ENCODE assay signal across 24 mouse cellular contexts in the genomic region with DNA sequence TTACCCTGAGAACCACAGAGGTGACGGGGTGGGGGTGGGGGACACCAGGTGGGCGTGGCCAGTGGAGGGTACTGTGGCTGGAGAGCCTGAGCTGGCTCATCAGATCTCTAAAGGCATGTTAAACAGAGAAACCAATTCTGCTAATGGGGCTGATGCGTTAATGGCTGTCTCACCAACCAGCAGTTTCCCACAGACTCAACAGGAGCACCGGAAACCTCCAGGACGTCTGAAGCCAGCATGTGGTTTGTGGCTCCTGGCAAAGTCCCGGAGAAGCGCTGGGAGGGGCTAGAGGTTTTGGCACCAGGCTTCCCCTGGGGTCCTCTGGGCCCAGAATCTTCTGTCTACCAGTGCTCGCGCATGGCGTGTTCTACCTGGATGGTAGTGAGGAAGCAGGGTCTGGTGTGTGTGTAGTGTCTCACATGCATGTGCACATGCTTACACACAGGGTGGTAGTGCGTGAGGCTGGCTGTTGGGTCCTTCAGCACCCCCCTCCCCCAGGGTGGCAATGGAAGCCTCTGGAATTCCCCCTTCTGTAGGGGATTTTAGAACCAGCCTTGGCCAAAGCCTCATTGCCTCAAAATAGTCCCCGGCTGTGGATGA. TPM values are rescaled to one million over a fixed set of nuclear protein-coding genes. Genes with fewer than 3 reads are reported as not detected.
DNase-seq lines count a peak whose midpoint lies in the region; ATAC-seq and TF ChIP-seq lines count a peak whose summit lies in the region.
"Had no signal": no experiment of that assay in that cellular context is flagged by ENCODE, and none has a peak within 500 bp of the region (broad histone marks: within the 10 kb centered on the region; RNA-seq: fewer than 3 reads in every experiment).

No protein-coding gene starts in this region.

- H3K36me3 ChIP-seq in intestine, postnatal 0 days (ENCODE audit: control insufficient read depth, insufficient read depth) = no peaks in the 10 kb centered on the region
- no peaks in the 10 kb centered on the region for H3K36me3 ChIP-seq in intestine, embryonic 16.5 days (ENCODE audit: control insufficient read depth, insufficient read depth, low read length)
- H3K36me3 ChIP-seq in CH12.LX (replicated peaks in 1 of 2; ENCODE audit: control insufficient read depth in 1 of 2, insufficient read depth in 1 of 2, low read length in 1 of 2) = peaks cover 0 to 6% of the 10 kb centered on the region in 2 experiments
- H3K36me3 ChIP-seq in limb, embryonic 14.5 days (ENCODE audit: control insufficient read depth, insufficient read depth, low read length) = no peaks in the 10 kb centered on the region
- no peaks in the 10 kb centered on the region for H3K36me3 ChIP-seq in liver, postnatal 0 days (replicated peaks; ENCODE audit: insufficient read depth, low read length)
- no peaks in the 10 kb centered on the region for H3K36me3 ChIP-seq in forebrain, embryonic 11.5 days (ENCODE audit: control insufficient read depth, insufficient read depth, low read length)
- H3K36me3 ChIP-seq: heart, embryonic 15.5 days had no signal

- 0 out of 2 replicates have a peak, but pooled peaks cover 3% of the 10 kb centered on the region for H3K79me2 ChIP-seq in CH12.LX (replicated peaks; ENCODE audit: control insufficient read depth, extremely low read depth, insufficient read depth, poor library complexity, severe bottlenecking)

- peak; percentile 83 for TF ChIP-seq EP300 in CH12.LX (IDR thresholded peaks at IDR 0.05; ENCODE audit: low read length)
- no peak for TF ChIP-seq EP300 in liver, postnatal 0 days (IDR thresholded peaks at IDR 0.05; ENCODE audit: low read depth)

- TF ChIP-seq RAD21 in CH12.LX (IDR thresholded peaks at IDR 0.05; ENCODE audit: low read depth, low read length) = no peak; the same call in none of the 2 replicates

- 0 out of 2 replicates have a peak, but pooled peaks have one; percentile 25 for ATAC-seq in intestine, postnatal 0 days
- no peak for ATAC-seq in intestine, embryonic 16.5 days
- ATAC-seq in common myeloid progenitor, adult 5-6 weeks (replicated peaks; ENCODE audit: low read depth, poor library complexity, severe bottlenecking) = peak; percentile 42
- ATAC-seq in limb, embryonic 14.5 days (ENCODE audit: low FRiP score, low read depth) = no peak
- ATAC-seq in liver, postnatal 0 days = no peak
- ATAC-seq in forebrain, embryonic 11.5 days (replicated peaks; ENCODE audit: low FRiP score) = no peak
- ATAC-seq: forebrain, embryonic 13.5 days; inflammation-experienced regulatory T-cells, adult 6 months had no signal

- 64% methylated on average over 12 of the region's 12 CpGs for WGBS in intestine, postnatal 0 days
- 59% methylated on average over 12 of the region's 12 CpGs for WGBS in intestine, embryonic 16.5 days
- 43% methylated on average over 12 of the region's 12 CpGs for WGBS in limb, embryonic 14.5 days
- 54% methylated on average over 12 of the region's 12 CpGs for WGBS in liver, postnatal 0 days (ENCODE audit: insufficient replicate concordance)
- 71% methylated on average over 12 of the region's 12 CpGs for WGBS in forebrain, embryonic 11.5 days

- H3K9ac ChIP-seq in intestine, postnatal 0 days (ENCODE audit: low read depth, low read length) = no peak overlapping the region
- H3K9ac ChIP-seq in intestine, embryonic 16.5 days (ENCODE audit: low read depth, low read length) = no peak overlapping the region
- H3K9ac ChIP-seq in CH12.LX (ENCODE audit: insufficient read depth, low read depth) = peak overlapping the region; percentile 78
- H3K9ac ChIP-seq in limb, embryonic 14.5 days (ENCODE audit: low read depth, low read length, severe bottlenecking) = 0 out of 2 replicates have a peak overlapping the region, but pooled peaks have one; percentile 16
- H3K9ac ChIP-seq in liver, postnatal 0 days (replicated peaks) = no peak overlapping the region
- no peak overlapping the region for H3K9ac ChIP-seq in forebrain, embryonic 11.5 days (ENCODE audit: low read length)
- H3K9ac ChIP-seq: forebrain, embryonic 13.5 days; heart, embryonic 15.5 days had no signal

- no peak for TF ChIP-seq CTCF in intestine, postnatal 0 days (IDR thresholded peaks at IDR 0.05; ENCODE audit: low read depth)
- no peak for TF ChIP-seq CTCF in CH12.LX (conservative IDR thresholded peaks at IDR 0.05 in 1 of 2, IDR thresholded peaks at IDR 0.05 in 1 of 2; ENCODE audit: low read depth in 2 of 2, low read length in 2 of 2)
- TF ChIP-seq CTCF in liver, postnatal 0 days (IDR thresholded peaks at IDR 0.05; ENCODE audit: low read depth) = no peak

- H3K4me1 ChIP-seq in intestine, postnatal 0 days (replicated peaks; ENCODE audit: control insufficient read depth, insufficient read depth, low read length) = no peaks in the 10 kb centered on the region
- no peaks in the 10 kb centered on the region for H3K4me1 ChIP-seq in intestine, embryonic 16.5 days (ENCODE audit: control insufficient read depth, insufficient read depth, low read length)
- peaks cover 43 to 60% of the 10 kb centered on the region in 2 experiments for H3K4me1 ChIP-seq in CH12.LX (ENCODE audit: control insufficient read depth in 1 of 2, insufficient read depth in 2 of 2)
- peaks cover 16% of the 10 kb centered on the region for H3K4me1 ChIP-seq in limb, embryonic 14.5 days (ENCODE audit: control insufficient read depth, insufficient read depth, low read length)
- H3K4me1 ChIP-seq in liver, postnatal 0 days (ENCODE audit: insufficient read depth) = no peaks in the 10 kb centered on the region
- peaks cover 7% of the 10 kb centered on the region for H3K4me1 ChIP-seq in forebrain, embryonic 11.5 days (replicated peaks; ENCODE audit: control insufficient read depth, insufficient read depth, low read length)
- H3K4me1 ChIP-seq: heart, embryonic 15.5 days had no signal

- no peaks in the 10 kb centered on the region for H3K27me3 ChIP-seq in intestine, postnatal 0 days (replicated peaks; ENCODE audit: control insufficient read depth, insufficient read depth, low read length)
- H3K27me3 ChIP-seq in intestine, embryonic 16.5 days (replicated peaks; ENCODE audit: control insufficient read depth, insufficient read depth, low read length) = no peaks in the 10 kb centered on the region
- no peaks in the 10 kb centered on the region for H3K27me3 ChIP-seq in CH12.LX (replicated peaks)
- no peaks in the 10 kb centered on the region for H3K27me3 ChIP-seq in limb, embryonic 14.5 days (ENCODE audit: control insufficient read depth, insufficient read depth, low read length)
- no peaks in the 10 kb centered on the region for H3K27me3 ChIP-seq in liver, postnatal 0 days (ENCODE audit: insufficient read depth, low read length)
- H3K27me3 ChIP-seq in forebrain, embryonic 11.5 days (ENCODE audit: control insufficient read depth, insufficient read depth, low read length) = no peaks in the 10 kb centered on the region
- H3K27me3 ChIP-seq: forebrain, embryonic 13.5 days; heart, embryonic 15.5 days had no signal

- H3K27ac ChIP-seq in intestine, postnatal 0 days (ENCODE audit: low read depth, low read length) = no peak overlapping the region
- H3K27ac ChIP-seq in intestine, embryonic 16.5 days (ENCODE audit: low read length) = no peak overlapping the region
- H3K27ac ChIP-seq in CH12.LX (ENCODE audit: insufficient read depth, low read depth) = peak overlapping the region; percentile 98
- H3K27ac ChIP-seq in limb, embryonic 14.5 days (replicated peaks; ENCODE audit: low read depth, low read length) = no peak overlapping the region
- no peak overlapping the region for H3K27ac ChIP-seq in liver, postnatal 0 days (ENCODE audit: low read depth)
- no peak overlapping the region for H3K27ac ChIP-seq in forebrain, embryonic 11.5 days (ENCODE audit: low read depth, low read length)
- H3K27ac ChIP-seq: forebrain, embryonic 13.5 days; heart, embryonic 15.5 days had no signal

- no peaks in the 10 kb centered on the region for H3K9me3 ChIP-seq in intestine, postnatal 0 days (ENCODE audit: control insufficient read depth)
- H3K9me3 ChIP-seq in intestine, embryonic 16.5 days (ENCODE audit: control insufficient read depth, low read length) = no peaks in the 10 kb centered on the region
- H3K9me3 ChIP-seq in CH12.LX (replicated peaks; ENCODE audit: low read length) = peaks cover 5% of the 10 kb centered on the region
- H3K9me3 ChIP-seq in limb, embryonic 14.5 days (ENCODE audit: control insufficient read depth, low read length) = no peaks in the 10 kb centered on the region
- H3K9me3 ChIP-seq in liver, postnatal 0 days (ENCODE audit: low read length) = no peaks in the 10 kb centered on the region
- no peaks in the 10 kb centered on the region for H3K9me3 ChIP-seq in forebrain, embryonic 11.5 days (ENCODE audit: control insufficient read depth, low read length)
- H3K9me3 ChIP-seq: forebrain, embryonic 13.5 days; heart, embryonic 15.5 days had no signal

- dilution Hi-C loops in CH12.LX (cut with MboI; ENCODE audit: extremely low pct_ligation_motif_present, extremely low pct_unique_long_range_greater_than_20kb, low sequenced_read_pairs) = no loop called here

- H3K4me3 ChIP-seq in intestine, postnatal 0 days (ENCODE audit: low read depth, low read length) = no peak overlapping the region
- no peak overlapping the region for H3K4me3 ChIP-seq in intestine, embryonic 16.5 days (ENCODE audit: low read length)
- H3K4me3 ChIP-seq in CH12.LX (replicated peaks in 1 of 3; ENCODE audit: low read depth in 2 of 3, low read length in 2 of 3, poor library complexity in 1 of 3) = peak overlapping the region; percentile 59 to 70 (median 60)
- no peak overlapping the region for H3K4me3 ChIP-seq in limb, embryonic 14.5 days (replicated peaks; ENCODE audit: low read length)
- no peak overlapping the region for H3K4me3 ChIP-seq in liver, postnatal 0 days (ENCODE audit: low read depth, low read length)
- no peak overlapping the region for H3K4me3 ChIP-seq in forebrain, embryonic 11.5 days (ENCODE audit: low read depth, low read length)
- H3K4me3 ChIP-seq: forebrain, embryonic 13.5 days; heart, embryonic 15.5 days had no signal

- peak; percentile 50; the same call in 1 of the 2 replicates for TF ChIP-seq POLR2A in CH12.LX (IDR thresholded peaks at IDR 0.05; ENCODE audit: low read depth, low read length)
- no peak for TF ChIP-seq POLR2A in limb, embryonic 14.5 days (IDR thresholded peaks at IDR 0.05; ENCODE audit: borderline replicate concordance, extremely low read depth, insufficient read depth, insufficient read length)

- no peak overlapping the region for H3K4me2 ChIP-seq in intestine, postnatal 0 days (replicated peaks; ENCODE audit: low read depth)
- no peak overlapping the region for H3K4me2 ChIP-seq in intestine, embryonic 16.5 days (ENCODE audit: low read depth, low read length)
- peak overlapping the region; percentile 61 for H3K4me2 ChIP-seq in CH12.LX (ENCODE audit: insufficient read depth, low read depth, poor library complexity, severe bottlenecking)
- no peak overlapping the region for H3K4me2 ChIP-seq in limb, embryonic 14.5 days (replicated peaks; ENCODE audit: low read depth, low read length, severe bottlenecking)
- no peak overlapping the region for H3K4me2 ChIP-seq in liver, postnatal 0 days (ENCODE audit: low read depth, low read length)
- no peak overlapping the region for H3K4me2 ChIP-seq in forebrain, embryonic 11.5 days (ENCODE audit: low read depth, low read length, severe bottlenecking)
- H3K4me2 ChIP-seq: forebrain, embryonic 13.5 days; heart, embryonic 15.5 days; liver, embryonic 11.5 days had no signal

- peak; percentile 86 for DNase-seq in CH12.LX (ENCODE audit: extremely low read depth)
- no peak for DNase-seq in limb, embryonic 14.5 days (ENCODE audit: low spot score)
- no peak for DNase-seq in liver, postnatal 0 days
- no peak for DNase-seq in frontal cortex, postnatal 10 days (ENCODE audit: low spot score in 2 of 2)
- no peak for DNase-seq in forebrain, embryonic 11.5 days (ENCODE audit: low spot score)
- DNase-seq: adrenal gland, adult 8-10 months; cerebellum, adult 9-10 months; embryo, embryonic 11 days; gastrocnemius, postnatal 10 days; heart, adult 18-20 months; heart, postnatal 4 days; lung, adult 2 months; lung, postnatal 36 days; right cerebral cortex, postnatal 14 days; thymus, postnatal 25 days had no signal

- in situ Hi-C loops in CH12.LX (cut with MboI; ENCODE audit: low pct_ligation_motif_present, low pct_unique_long_range_greater_than_20kb, low sequenced_read_pairs) = loop anchor here (5.0 kb wide), 1 partner anchor 42 kb away; no protein-coding TSS in a partner anchor

RNA-seq across cellular contexts. Expression of a gene that starts 12.2 kb away (rescaled TPM):
- polyA plus RNA-seq in intestine, postnatal 0 days (2015; fragmentation: Nextera tagmentation; extraction: Ambion mirVana) = not detected in 2 replicates
- polyA plus RNA-seq in intestine, embryonic 16.5 days (2015; fragmentation: Nextera tagmentation; extraction: Ambion mirVana) = 0.09 and 0.11 TPM in 2 replicates
- total RNA-seq in CH12.LX (2012; rRNA removed) = 43.4 and 65.7 TPM in 2 replicates
- total RNA-seq in CH12.LX (2014; rRNA removed) = 25.9 and 26.3 TPM in 2 replicates
- 49.6 and 53.9 TPM in 2 replicates for polyA plus RNA-seq in CH12.LX (2012; ENCODE audit: insufficient read length, low read depth)
- not detected in 2 replicates for total RNA-seq in common myeloid progenitor, adult 5-6 weeks (2017)
- polyA plus RNA-seq in limb, embryonic 14.5 days (2012; rRNA removed) = 0.47 and 0.55 TPM in 2 replicates
- 0.46 and 0.76 TPM in 2 replicates for polyA plus RNA-seq in limb, embryonic 14.5 days (2014; fragmentation: Nextera tagmentation; extraction: Ambion mirVana)
- 0.06 and 0.34 TPM in 2 replicates for polyA plus RNA-seq in liver, postnatal 0 days (2015; fragmentation: Nextera tagmentation; extraction: Ambion mirVana)
- 0.08 and 0.19 TPM in 2 replicates for polyA plus RNA-seq in forebrain, embryonic 11.5 days (2014; fragmentation: Nextera tagmentation; extraction: Ambion mirVana)
- total RNA-seq: midbrain, postnatal 0 days; neutrophil, adult 5-6 weeks had no signal
- polyA plus RNA-seq: inflammation-experienced regulatory T-cells, adult 6 months; midbrain, postnatal 0 days had no signal

RNA-seq across cellular contexts. Expression of a gene that starts 24.5 kb away (rescaled TPM):
- polyA plus RNA-seq in intestine, postnatal 0 days (2015; fragmentation: Nextera tagmentation; extraction: Ambion mirVana) = 9.9 and 10.1 TPM in 2 replicates
- 4.9 and 5.4 TPM in 2 replicates for polyA plus RNA-seq in intestine, embryonic 16.5 days (2015; fragmentation: Nextera tagmentation; extraction: Ambion mirVana)
- total RNA-seq in CH12.LX (2012; rRNA removed) (26.5 and 28.8 TPM in 2 replicates), CH12.LX (2014; rRNA removed) (15.1 and 15.5 TPM in 2 replicates)
- 18.4 and 22.5 TPM in 2 replicates for polyA plus RNA-seq in CH12.LX (2012; ENCODE audit: insufficient read length, low read depth)
- total RNA-seq in common myeloid progenitor, adult 5-6 weeks (2017) = 20.2 and 44.6 TPM in 2 replicates
- 93.5 and 126 TPM in 2 replicates for polyA plus RNA-seq in limb, embryonic 14.5 days (2012; rRNA removed)
- polyA plus RNA-seq in limb, embryonic 14.5 days (2014; fragmentation: Nextera tagmentation; extraction: Ambion mirVana) = 20.0 and 21.2 TPM in 2 replicates
- polyA plus RNA-seq in liver, postnatal 0 days (2015; fragmentation: Nextera tagmentation; extraction: Ambion mirVana) = 4.7 and 5.2 TPM in 2 replicates
- 18.1 and 27.8 TPM in 2 replicates for polyA plus RNA-seq in forebrain, embryonic 11.5 days (2014; fragmentation: Nextera tagmentation; extraction: Ambion mirVana)

RNA-seq across cellular contexts. Expression of a gene that starts 46.1 kb away (rescaled TPM):
- 190 and 206 TPM in 2 replicates for polyA plus RNA-seq in intestine, postnatal 0 days (2015; fragmentation: Nextera tagmentation; extraction: Ambion mirVana)
- 238 and 255 TPM in 2 replicates for polyA plus RNA-seq in intestine, embryonic 16.5 days (2015; fragmentation: Nextera tagmentation; extraction: Ambion mirVana)
- 198 and 208 TPM in 2 replicates for total RNA-seq in CH12.LX (2012; rRNA removed)
- total RNA-seq in CH12.LX (2014; rRNA removed) = 240 and 277 TPM in 2 replicates
- polyA plus RNA-seq in CH12.LX (2012; ENCODE audit: insufficient read length, low read depth) = 107 and 126 TPM in 2 replicates
- total RNA-seq in common myeloid progenitor, adult 5-6 weeks (2017) = 74.7 and 143 TPM in 2 replicates
- polyA plus RNA-seq in limb, embryonic 14.5 days (2012; rRNA removed) = 233 and 255 TPM in 2 replicates
- polyA plus RNA-seq in limb, embryonic 14.5 days (2014; fragmentation: Nextera tagmentation; extraction: Ambion mirVana) = 308 and 343 TPM in 2 replicates
- 101 and 107 TPM in 2 replicates for polyA plus RNA-seq in liver, postnatal 0 days (2015; fragmentation: Nextera tagmentation; extraction: Ambion mirVana)
- polyA plus RNA-seq in forebrain, embryonic 11.5 days (2014; fragmentation: Nextera tagmentation; extraction: Ambion mirVana) = 330 and 336 TPM in 2 replicates

Comparison
In these comparisons a context has a peak if more than half of its experiments do, and no peak if none do; other contexts are left out.
1. ATAC-seq: peak in intestine, postnatal 0 days (single experiment) and common myeloid progenitor, adult 5-6 weeks (single experiment); none in intestine, embryonic 16.5 days (single experiment), limb, embryonic 14.5 days (single experiment), liver, postnatal 0 days (single experiment) and forebrain, embryonic 11.5 days (single experiment).
2. H3K4me3 ChIP-seq: peak in CH12.LX (3 of 3); none in intestine, postnatal 0 days (single experiment), intestine, embryonic 16.5 days (single experiment), limb, embryonic 14.5 days (single experiment), liver, postnatal 0 days (single experiment) and forebrain, embryonic 11.5 days (single experiment).
3. H3K9ac ChIP-seq: peak in CH12.LX (single experiment) and limb, embryonic 14.5 days (single experiment); none in intestine, postnatal 0 days (single experiment), intestine, embryonic 16.5 days (single experiment), liver, postnatal 0 days (single experiment) and forebrain, embryonic 11.5 days (single experiment).
4. RNA of a gene that starts 12.2 kb away (polyA plus RNA-seq): 49.6 to 53.9 TPM in CH12.LX; 0.46 to 0.76 TPM in limb, embryonic 14.5 days, 0.09 to 0.11 TPM in intestine, embryonic 16.5 days, 0.08 to 0.19 TPM in forebrain, embryonic 11.5 days, 0.06 to 0.34 TPM in liver, postnatal 0 days and not detected in intestine, postnatal 0 days; every median in the first group is over 10 times any median in the second.